Mouse (Mus musculus): ENCODE measurements around the gene Anapc11.

Anapc11 gene

GRCm38 (mm10) chr11:120608241-120609034, 10.2 kb downstream of the Anapc11 start, which contains the start of gene Npb:
Npb (plus strand) TSS chr11:120608477.
- no peak for DNase-seq

- peak; percentile 63 for DNase-seq
These were observed 11.0 kb downstream of the Anapc11 start for GRCm38 (mm10) chr11:120609250-120609649.

GRCm38 (mm10) chr11:120610477-120611046, 12.3 kb downstream of the Anapc11 start:
- DNase-seq, result no peak

- peak; percentile 80 for DNase-seq
These were observed 14.5 kb downstream of the Anapc11 start for GRCm38 (mm10) chr11:120612763-120613162.

- DNase-seq, result no peak
These were observed 15.3 kb downstream of the Anapc11 start for GRCm38 (mm10) chr11:120613481-120613972.

GRCm38 (mm10) chr11:120613976-120614375, 15.8 kb downstream of the Anapc11 start:
- no peak for DNase-seq

GRCm38 (mm10) chr11:120615167-120615566, 16.9 kb downstream of the Anapc11 start:
- DNase-seq, result no peak

GRCm38 (mm10) chr11:120615606-120616203, 17.5 kb downstream of the Anapc11 start:
- no peak for DNase-seq

GRCm38 (mm10) chr11:120616617-120617294, 18.5 kb downstream of the Anapc11 start:
- DNase-seq, result peak; percentile 48

- DNase-seq, result peak; percentile 97
These were observed 19.4 kb downstream of the Anapc11 start, which contains the start of gene Pcyt2 for GRCm38 (mm10) chr11:120617519-120618112. Pcyt2 (minus strand) TSS chr11:120617936.

- DNase-seq, result no peak
These were observed 20.7 kb downstream of the Anapc11 start for GRCm38 (mm10) chr11:120618619-120619535.

GRCm38 (mm10) chr11:120620195-120620594, 22.0 kb downstream of the Anapc11 start:
- DNase-seq, result no peak

- no peak for DNase-seq
These were observed 24.6 kb downstream of the Anapc11 start for GRCm38 (mm10) chr11:120622805-120623204.

GRCm38 (mm10) chr11:120623961-120624679, 25.9 kb downstream of the Anapc11 start:
- peak; percentile 85 for DNase-seq

GRCm38 (mm10) chr11:120624680-120625111, 26.5 kb downstream of the Anapc11 start:
- DNase-seq, result peak; percentile 89

- no peak for DNase-seq
These were observed 27.0 kb downstream of the Anapc11 start, which contains the start of gene Sirt7 for GRCm38 (mm10) chr11:120625152-120625775. Sirt7 (minus strand) TSS chr11:120625240.

GRCm38 (mm10) chr11:120626785-120627467, 28.7 kb downstream of the Anapc11 start:
- DNase-seq, result no peak

- DNase-seq, result no peak
These were observed 29.5 kb downstream of the Anapc11 start for GRCm38 (mm10) chr11:120627468-120628300.
